In genomic region chr9:119239274-119239673, GRCm38 (mm10) we compare ENCODE assay signal across 16 mouse cellular contexts. TPM values are rescaled to one million over a fixed set of nuclear protein-coding genes. Genes with fewer than 3 reads are reported as not detected.
"Had no signal": no experiment of that assay in that cellular context is flagged by ENCODE, and none has a peak within 500 bp of the region (broad histone marks: within the 10 kb centered on the region; RNA-seq: fewer than 3 reads in every experiment).

No protein-coding gene starts in this region.

- H3K27me3 ChIP-seq: limb, embryonic 13.5 days; liver, embryonic 15.5 days; megakaryocyte, embryonic 14.5 days; midbrain, embryonic 15.5 days; neural tube, embryonic 12.5 days; stomach, embryonic 15.5 days had no signal

- H3K4me2 ChIP-seq: limb, embryonic 13.5 days; liver, embryonic 15.5 days; lung, embryonic 14.5 days; midbrain, embryonic 11.5 days; midbrain, embryonic 15.5 days; neural tube, embryonic 12.5 days; stomach, embryonic 15.5 days had no signal

- H3K9ac ChIP-seq: limb, embryonic 13.5 days; liver, embryonic 15.5 days; lung, embryonic 14.5 days; midbrain, embryonic 15.5 days; neural tube, embryonic 12.5 days; stomach, embryonic 15.5 days had no signal

- ATAC-seq: intestine, embryonic 16.5 days; midbrain, embryonic 15.5 days had no signal

- DNase-seq: left cerebral cortex, postnatal 4 days; lung, embryonic 14.5 days; lung, postnatal 10 days; retina, postnatal 1 day; right cerebral cortex, postnatal 4 days; thymus, adult 2 months; thymus, postnatal 25 days had no signal

- H3K27ac ChIP-seq: limb, embryonic 13.5 days; liver, embryonic 15.5 days; macrophage; midbrain, embryonic 15.5 days; neural tube, embryonic 12.5 days; stomach, embryonic 15.5 days had no signal

- H3K4me1 ChIP-seq: limb, embryonic 13.5 days; liver, embryonic 15.5 days; megakaryocyte, embryonic 14.5 days; midbrain, embryonic 15.5 days; neural tube, embryonic 12.5 days; stomach, embryonic 15.5 days had no signal

- H3K4me3 ChIP-seq: limb, embryonic 13.5 days; liver, embryonic 15.5 days; megakaryocyte, embryonic 14.5 days; midbrain, embryonic 15.5 days; neural tube, embryonic 12.5 days; stomach, embryonic 15.5 days had no signal

- H3K9me3 ChIP-seq: limb, embryonic 13.5 days; liver, embryonic 15.5 days; megakaryocyte, embryonic 14.5 days; midbrain, embryonic 15.5 days; neural tube, embryonic 12.5 days; stomach, embryonic 15.5 days had no signal

RNA-seq across cellular contexts. Expression of gene Slc22a13, which starts 30.4 kb away (rescaled TPM):
- polyA plus RNA-seq: intestine, embryonic 16.5 days; limb, embryonic 13.5 days; liver, embryonic 15.5 days; lung, embryonic 14.5 days; macrophage; midbrain, embryonic 11.5 days; midbrain, embryonic 15.5 days; neural tube, embryonic 12.5 days; stomach, embryonic 15.5 days had no signal
